Mouse (Mus musculus) ES-E14 (cell line): ENCODE results near the gene Iffo2. TPM values are rescaled to one million over a fixed set of nuclear protein-coding genes. Genes with fewer than 3 reads are reported as not detected.

Experiments used
- DNase-seq: peaks from one replicate; pipeline ENCODE4 v3.0.0-alpha.2; 2013; ENCODE audit warnings: low read depth, low spot score
- H3K27ac ChIP-seq: 2 replicates; pipeline ENCODE4 v1.5.1; 2012; ENCODE audit warnings: low read depth, mild to moderate bottlenecking, low read length, moderate library complexity, mixed read lengths; ENCODE audit not compliant: poor library complexity, insufficient read depth, severe bottlenecking
- H3K36me3 ChIP-seq: 2 replicates; pipeline ENCODE4 v1.6.1; 2012; ENCODE audit warnings: mild to moderate bottlenecking, low read length, moderate library complexity, mixed read lengths; ENCODE audit not compliant: control insufficient read depth, poor library complexity, insufficient read depth, severe bottlenecking
- H3K4me1 ChIP-seq, 2 experiments: fragments of 150-350 bp in 1 of 2; sonication (generic) in 1 of 2; 2 replicates each; pipeline ENCODE4 v1.6.1; 2012; ENCODE audit warnings: low read length in 2 of 2, mild to moderate bottlenecking in 1 of 2, mixed read lengths in 1 of 2; ENCODE audit not compliant: control insufficient read depth in 2 of 2, insufficient read depth in 2 of 2, poor library complexity in 1 of 2
- H3K4me3 ChIP-seq, 2 experiments: fragments of 150-350 bp in 1 of 2; sonication (generic) in 1 of 2; 2 replicates each; pipeline ENCODE4 v1.5.1; 2012; ENCODE audit warnings: low read length in 2 of 2, low read depth in 1 of 2, mild to moderate bottlenecking in 1 of 2, mixed read lengths in 1 of 2; ENCODE audit not compliant: insufficient read depth in 1 of 2, poor library complexity in 1 of 2, severe bottlenecking in 1 of 2
- H3K9ac ChIP-seq: 2 replicates; pipeline ENCODE4 v1.6.1; 2012; ENCODE audit warnings: low read depth, mild to moderate bottlenecking, low read length, mixed read lengths; ENCODE audit not compliant: poor library complexity, insufficient read depth, severe bottlenecking
- H3K9me3 ChIP-seq: fragments of 150-350 bp; sonication (generic); 2 replicates; pipeline ENCODE4 v1.6.1; 2012; ENCODE audit warnings: low read depth, mild to moderate bottlenecking, low read length; ENCODE audit not compliant: control insufficient read depth, insufficient read depth
- CHD2 ChIP-seq: IDR thresholded peaks from 2 replicates; pipeline ENCODE4 v1.6.1; 2014; ENCODE audit warnings: mild to moderate bottlenecking, low read depth, low read length, inconsistent platforms
- HCFC1 ChIP-seq: IDR thresholded peaks from 2 replicates; pipeline ENCODE4 v1.6.1; 2012; ENCODE audit warnings: low read length, inconsistent platforms, borderline replicate concordance; ENCODE audit not compliant: insufficient read depth
- MAFK ChIP-seq: IDR thresholded peaks from 2 replicates; pipeline ENCODE4 v1.6.1; 2014; ENCODE audit warnings: mild to moderate bottlenecking, low read depth, low read length, inconsistent platforms; ENCODE audit not compliant: insufficient read depth
- ZC3H11A ChIP-seq: IDR thresholded peaks from 2 replicates; pipeline ENCODE4 v1.6.1; 2012; ENCODE audit warnings: low read depth, mild to moderate bottlenecking, inconsistent platforms, low read length, borderline replicate concordance
- ZNF384 ChIP-seq: IDR thresholded peaks from 2 replicates; pipeline ENCODE4 v1.6.1; 2012; ENCODE audit warnings: low read depth, low read length, inconsistent platforms
- in situ Hi-C, 2 experiments: fragments of 600-800 bp; cut with MboI; formaldehyde crosslinking; loops; one replicate each; pipeline ENCODE4 v1.15.1; 2025; ENCODE audit warnings: low sequenced_read_pairs in 2 of 2, inconsistent platforms in 1 of 2; ENCODE audit not compliant: unreplicated experiment in 2 of 2
- total RNA-seq: library from RNA; depleted of rRNA; stranded (reverse); fragments of 300-350 nt; gene quantifications from 2 replicates; pipeline ENCODE4 v1.2.3, GENCODE M21; 2012

The Iffo2 gene
- total RNA-seq, 1 experiment, result 19.3 TPM

GRCm38 (mm10) chr4:139492258-139492833 is 38.0 kb upstream of the Iffo2 start:
- TF ChIP-seq HCFC1, result no peak
- TF ChIP-seq ZNF384, result no peak
- no peak for TF ChIP-seq CHD2
- no peak for TF ChIP-seq ZC3H11A
- in situ Hi-C loops, result no loop called here
- no peak overlapping the region for H3K9ac ChIP-seq
- no peak overlapping the region for H3K27ac ChIP-seq
- peaks cover 3 to 4% of the 10 kb centered on the region in 2 experiments; a peak in 2 of 4 replicates for H3K4me1 ChIP-seq
- peaks cover 33% of the 10 kb centered on the region for H3K36me3 ChIP-seq
- no peaks in the 10 kb centered on the region for H3K9me3 ChIP-seq
- no peak for DNase-seq
- H3K4me3 ChIP-seq, result no peak overlapping the region

- Histone ChIP-seq H3K4me1 (peaks cover under 1 to 3% of the 10 kb centered on the region in 2 experiments; a peak in 2 of 4 replicates), H3K9me3 (no peaks in the 10 kb centered on the region), H3K27ac (no peak overlapping the region), H3K36me3 (peaks cover 30% of the 10 kb centered on the region), H3K9ac (no peak overlapping the region), H3K4me3 (no peak overlapping the region)
- in situ Hi-C loops, result no loop called here
- TF ChIP-seq CHD2 (no peak), ZNF384 (no peak), HCFC1 (no peak), ZC3H11A (no peak), MAFK (no peak)
- DNase-seq, result no peak
Observed at GRCm38 (mm10) chr4:139493227-139494025, 36.9 kb upstream of the Iffo2 start.

GRCm38 (mm10) chr4:139500814-139501213 is 29.5 kb upstream of the Iffo2 start:
- TF ChIP-seq MAFK (no peak), HCFC1 (no peak), ZNF384 (no peak), CHD2 (no peak), ZC3H11A (no peak)
- in situ Hi-C loops, result no loop called here
- H3K4me1 ChIP-seq, result 0 out of 4 replicates have a peak, but pooled peaks cover 0 to 3% of the 10 kb centered on the region in 2 experiments
- DNase-seq, result no peak
- no peaks in the 10 kb centered on the region for H3K9me3 ChIP-seq
- H3K36me3 ChIP-seq, result no peaks in the 10 kb centered on the region
- H3K27ac ChIP-seq, result no peak overlapping the region
- peak overlapping the region; percentile 39 to 42; a peak in 3 of 4 replicates for H3K4me3 ChIP-seq
- peak overlapping the region; percentile 21; the same call in 1 of the 2 replicates for H3K9ac ChIP-seq

GRCm38 (mm10) chr4:139501702-139502101 is 28.6 kb upstream of the Iffo2 start:
- Histone ChIP-seq H3K4me1 (0 out of 4 replicates have a peak, but pooled peaks cover 0 to 3% of the 10 kb centered on the region in 2 experiments), H3K36me3 (no peaks in the 10 kb centered on the region), H3K4me3 (no peak overlapping the region), H3K9me3 (no peaks in the 10 kb centered on the region), H3K9ac (no peak overlapping the region), H3K27ac (no peak overlapping the region)
- in situ Hi-C loops, result no loop called here
- TF ChIP-seq HCFC1 (no peak), ZC3H11A (no peak), MAFK (no peak), ZNF384 (no peak)
- DNase-seq, result no peak
